Mouse (Mus musculus) lung, postnatal 0 days (tissue): ENCODE results near the gene AU040320.

ENCODE experiments used
- CTCF ChIP-seq: IDR thresholded peaks from 2 replicates; pipeline ENCODE4 v1.5.1; 2016; ENCODE audit warnings: antibody characterized with exemption, mild to moderate bottlenecking
- EP300 ChIP-seq: IDR thresholded peaks from 2 replicates; pipeline ENCODE4 v1.6.1; 2016; ENCODE audit warnings: antibody characterized with exemption, mild to moderate bottlenecking, control low read depth

DNA sequence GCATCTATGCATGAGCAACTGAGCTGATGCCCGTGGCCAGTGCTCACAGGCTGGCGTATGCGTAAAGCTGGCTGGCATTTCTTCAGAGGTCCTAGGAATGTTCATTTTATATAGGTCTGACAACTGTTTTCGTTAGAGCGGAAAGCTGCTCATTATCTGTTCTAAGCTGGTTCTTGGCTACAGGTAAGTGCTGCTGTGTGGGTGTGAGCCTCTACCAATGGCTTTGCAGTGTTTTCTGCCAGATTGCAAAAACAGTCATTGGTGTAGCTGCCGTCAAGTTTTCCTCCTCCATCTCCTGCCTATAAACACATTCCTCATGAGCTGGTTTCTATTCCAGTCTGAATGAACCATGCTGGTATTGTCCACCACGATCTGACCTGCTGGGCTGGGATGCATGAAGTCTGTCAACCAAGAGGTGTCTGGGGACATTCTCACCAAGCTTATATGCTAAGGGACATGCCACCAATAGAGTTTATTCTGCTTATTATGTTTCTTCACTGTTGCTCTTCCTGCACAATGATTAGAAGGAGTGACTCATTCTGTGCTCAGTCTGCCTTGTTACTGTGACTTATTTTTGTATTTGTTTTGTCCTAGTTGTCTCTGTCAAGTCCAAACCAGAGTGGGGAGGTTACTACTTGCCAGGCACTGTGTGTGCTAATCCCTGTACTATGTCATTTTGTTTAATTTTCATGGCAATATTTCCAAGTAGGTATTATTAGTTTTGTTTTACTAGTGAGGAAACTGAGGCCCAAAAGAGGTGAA is 39.2 kb downstream of the AU040320 start:
- TF ChIP-seq EP300 (no peak), CTCF (no peak)
